Mouse (Mus musculus) embryonic facial prominence, embryonic 10.5 days (tissue): ENCODE results near the gene Eif4e3. TPM values are rescaled to one million over a fixed set of nuclear protein-coding genes. Genes with fewer than 3 reads are reported as not detected.

Experiments used
- DNase-seq: peaks from one replicate; pipeline ENCODE4 v3.0.0-alpha.2; 2017; ENCODE audit warnings: low spot score
- H3K27ac ChIP-seq: fragments of 300-500 bp; sonication (generic); replicated peaks from 2 replicates; pipeline ENCODE4 v1.5.1; 2016; ENCODE audit warnings: mild to moderate bottlenecking
- H3K27me3 ChIP-seq: fragments of 300-500 bp; sonication (generic); replicated peaks from 2 replicates; pipeline ENCODE4 v1.6.1; 2016; ENCODE audit warnings: low read depth, mild to moderate bottlenecking; ENCODE audit not compliant: poor library complexity, severe bottlenecking
- H3K36me3 ChIP-seq: fragments of 300-500 bp; sonication (generic); replicated peaks from 2 replicates; pipeline ENCODE4 v1.6.1; 2016; ENCODE audit warnings: mild to moderate bottlenecking, moderate library complexity
- H3K4me1 ChIP-seq: fragments of 300-500 bp; sonication (generic); 2 replicates; pipeline ENCODE4 v1.6.1; 2016
- H3K4me3 ChIP-seq: fragments of 300-500 bp; sonication (generic); 2 replicates; pipeline ENCODE4 v1.5.1; 2016; ENCODE audit warnings: mild to moderate bottlenecking, moderate library complexity
- H3K9me3 ChIP-seq: fragments of 300-500 bp; sonication (generic); 2 replicates; pipeline ENCODE4 v1.6.1; 2016; ENCODE audit warnings: mild to moderate bottlenecking
- WGBS: fragments of 180-500 bp; shearing (Covaris S2); methylation state at CpG from one replicate; pipeline ENCODE4 v1.1.7; 2016; 5-methylcytosine and 5-hydroxymethylcytosine counted together
- polyA plus RNA-seq: library from polyadenylated mRNA; unstranded; fragments of >200 nt; fragmentation: Nextera tagmentation; extraction: Ambion mirVana; gene quantifications from 2 replicates; pipeline ENCODE4 v1.2.1, GENCODE M21; 2016

Eif4e3 gene
- polyA plus RNA-seq, 1 experiment from 2014 or later = 16.5 TPM

- Histone ChIP-seq H3K27me3 (peaks cover 12% of the 10 kb centered on the region; the same call in 1 of the 2 replicates), H3K27ac (no peak overlapping the region), H3K4me1 (no peaks in the 10 kb centered on the region), H3K9me3 (no peaks in the 10 kb centered on the region), H3K4me3 (no peak overlapping the region), H3K36me3 (no peaks in the 10 kb centered on the region)
- 89% methylated on average over 5 of the region's 5 CpGs for WGBS
- DNase-seq = no peak
These were observed 17.4 kb upstream of the Eif4e3 start for GRCm38 (mm10) chr6:99683974-99684373.

- Histone ChIP-seq H3K27ac (no peak overlapping the region), H3K4me1 (no peaks in the 10 kb centered on the region), H3K4me3 (no peak overlapping the region), H3K27me3 (no peaks in the 10 kb centered on the region), H3K9me3 (no peaks in the 10 kb centered on the region), H3K36me3 (no peaks in the 10 kb centered on the region)
- DNase-seq = no peak
- 86% methylated on average over 11 of the region's 11 CpGs for WGBS
These were observed 11.5 kb upstream of the Eif4e3 start for GRCm38 (mm10) chr6:99678108-99678507.

- Histone ChIP-seq H3K27me3 (no peaks in the 10 kb centered on the region), H3K27ac (no peak overlapping the region), H3K9me3 (no peaks in the 10 kb centered on the region), H3K4me3 (no peak overlapping the region), H3K36me3 (no peaks in the 10 kb centered on the region), H3K4me1 (no peaks in the 10 kb centered on the region)
- WGBS = 90% methylated on average over 8 of the region's 8 CpGs
- DNase-seq = no peak
These were observed 10.8 kb upstream of the Eif4e3 start for GRCm38 (mm10) chr6:99677325-99677724.

GRCm38 (mm10) chr6:99674482-99674881, 7.9 kb upstream of the Eif4e3 start:
- no peaks in the 10 kb centered on the region for H3K9me3 ChIP-seq
- WGBS = 86% methylated on average over 4 of the region's 4 CpGs
- peaks cover 13% of the 10 kb centered on the region for H3K4me1 ChIP-seq
- no peaks in the 10 kb centered on the region for H3K27me3 ChIP-seq
- no peak overlapping the region for H3K4me3 ChIP-seq
- DNase-seq = no peak
- no peak overlapping the region for H3K27ac ChIP-seq
- no peaks in the 10 kb centered on the region for H3K36me3 ChIP-seq

- Histone ChIP-seq H3K36me3 (no peaks in the 10 kb centered on the region), H3K27me3 (peaks cover 22% of the 10 kb centered on the region; the same call in 1 of the 2 replicates), H3K27ac (no peak overlapping the region), H3K9me3 (no peaks in the 10 kb centered on the region), H3K4me3 (no peak overlapping the region), H3K4me1 (peaks cover 28% of the 10 kb centered on the region)
- no peak for DNase-seq
- 70% methylated on average over 3 of the region's 3 CpGs for WGBS
These were observed 5.2 kb upstream of the Eif4e3 start for GRCm38 (mm10) chr6:99671768-99672167.

- Histone ChIP-seq H3K27ac (no peak overlapping the region), H3K27me3 (peaks cover 22% of the 10 kb centered on the region; the same call in 1 of the 2 replicates), H3K4me1 (peaks cover 40% of the 10 kb centered on the region), H3K4me3 (no peak overlapping the region), H3K36me3 (no peaks in the 10 kb centered on the region), H3K9me3 (no peaks in the 10 kb centered on the region)
- DNase-seq = peak; percentile 64
- 78% methylated on average over 7 of the region's 7 CpGs for WGBS
These were observed 4.0 kb upstream of the Eif4e3 start for GRCm38 (mm10) chr6:99670481-99671119.

GRCm38 (mm10) chr6:99669481-99670325, 3.1 kb upstream of the Eif4e3 start:
- Histone ChIP-seq H3K4me3 (no peak overlapping the region), H3K27ac (no peak overlapping the region), H3K27me3 (peaks cover 29% of the 10 kb centered on the region), H3K36me3 (no peaks in the 10 kb centered on the region), H3K9me3 (no peaks in the 10 kb centered on the region), H3K4me1 (peaks cover 45% of the 10 kb centered on the region)
- 29% methylated on average over 5 of the region's 5 CpGs for WGBS
- no peak for DNase-seq

GRCm38 (mm10) chr6:99667290-99667689, 719 bp upstream of the Eif4e3 start:
- H3K4me1 ChIP-seq = peaks cover 57% of the 10 kb centered on the region
- DNase-seq = peak; percentile 58
- peak overlapping the region; percentile 91 for H3K4me3 ChIP-seq
- no peaks in the 10 kb centered on the region for H3K36me3 ChIP-seq
- 23% methylated on average over 8 of the region's 8 CpGs for WGBS
- H3K9me3 ChIP-seq = no peaks in the 10 kb centered on the region
- H3K27ac ChIP-seq = peak overlapping the region; percentile 94
- H3K27me3 ChIP-seq = peaks cover 37% of the 10 kb centered on the region

- H3K27ac ChIP-seq = peak overlapping the region; percentile 94
These were observed 884 bp downstream of the Eif4e3 start for GRCm38 (mm10) chr6:99665457-99666317.

GRCm38 (mm10) chr6:99663232-99663631, 3.3 kb downstream of the Eif4e3 start:
- Histone ChIP-seq H3K36me3 (no peaks in the 10 kb centered on the region), H3K4me3 (no peak overlapping the region), H3K27ac (no peak overlapping the region), H3K27me3 (peaks cover 25% of the 10 kb centered on the region), H3K9me3 (no peaks in the 10 kb centered on the region), H3K4me1 (peaks cover 51% of the 10 kb centered on the region)
- DNase-seq = no peak
- WGBS = 75% methylated on average over 8 of the region's 8 CpGs

More at GRCm38 (mm10) chr6:99665457-99666317, 884 bp downstream of the Eif4e3 start:
- peaks cover 37% of the 10 kb centered on the region for H3K27me3 ChIP-seq
- H3K4me1 ChIP-seq = peaks cover 63% of the 10 kb centered on the region
- no peaks in the 10 kb centered on the region for H3K36me3 ChIP-seq
- peak overlapping the region; percentile 91 for H3K4me3 ChIP-seq
- no peaks in the 10 kb centered on the region for H3K9me3 ChIP-seq
- DNase-seq = no peak
- WGBS = 34% methylated on average over 16 of the region's 16 CpGs

- H3K27me3 ChIP-seq = peaks cover 15% of the 10 kb centered on the region
- WGBS = 50% methylated on average over 3 of the region's 3 CpGs
These were observed 6.1 kb downstream of the Eif4e3 start for GRCm38 (mm10) chr6:99660443-99660842.

GRCm38 (mm10) chr6:99658586-99658985, 8.0 kb downstream of the Eif4e3 start:
- H3K9me3 ChIP-seq = no peaks in the 10 kb centered on the region
- 91% methylated on average over 10 of the region's 10 CpGs for WGBS
- no peaks in the 10 kb centered on the region for H3K36me3 ChIP-seq
- H3K4me3 ChIP-seq = no peak overlapping the region
- H3K4me1 ChIP-seq = peaks cover 29% of the 10 kb centered on the region
- H3K27ac ChIP-seq = no peak overlapping the region
- DNase-seq = no peak
- H3K27me3 ChIP-seq = no peaks in the 10 kb centered on the region

More at GRCm38 (mm10) chr6:99660443-99660842, 6.1 kb downstream of the Eif4e3 start:
- DNase-seq = no peak
- no peaks in the 10 kb centered on the region for H3K9me3 ChIP-seq
- H3K4me1 ChIP-seq = peaks cover 32% of the 10 kb centered on the region
- no peak overlapping the region for H3K27ac ChIP-seq
- H3K36me3 ChIP-seq = no peaks in the 10 kb centered on the region
- no peak overlapping the region for H3K4me3 ChIP-seq
